Mouse (Mus musculus): ENCODE measurements at regions not wholly inside any gene's neighbourhood (a gene's known extent, or its start where the extent isn't known, plus 50 kb on each side); places are given as distances from the start of the nearest gene placed in this dataset.

GRCm38 (mm10) chr10:17656872-17657482 lies 66.0 kb upstream of the Cited2 start:
- TF ChIP-seq CTCF (IDR thresholded peaks at IDR 0.05; ENCODE audit: low read depth) (no peak), EP300 (IDR thresholded peaks at IDR 0.05; ENCODE audit: low read depth) (no peak)

All from liver, embryonic 14.5 days (tissue).